Mouse (Mus musculus): ENCODE measurements around the gene Scamp5. TPM values are rescaled to one million over a fixed set of nuclear protein-coding genes. Genes with fewer than 3 reads are reported as not detected.

The Scamp5 gene
- polyA plus RNA-seq, 1 experiment from 2014 or later: 8.4 TPM

DNA sequence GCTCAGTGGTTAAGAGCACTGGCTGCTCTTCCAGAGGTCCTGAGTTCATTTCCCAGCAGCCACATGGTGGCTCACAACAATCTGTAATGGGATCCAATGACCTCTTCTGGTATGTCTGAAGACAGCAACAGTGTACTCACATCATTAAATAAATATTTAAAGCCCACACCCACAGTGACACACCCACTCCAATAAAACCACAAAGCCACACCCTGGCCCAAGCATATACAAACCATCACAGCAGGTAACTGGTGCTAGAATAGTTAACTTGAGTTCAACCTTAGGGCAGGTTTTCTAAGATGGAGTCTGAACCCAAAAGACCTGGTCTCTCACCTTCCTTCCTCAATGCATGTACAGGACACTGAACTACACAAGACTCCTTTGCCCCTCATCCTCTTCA lies 27.1 kb upstream of the Scamp5 start:
- H3K9ac ChIP-seq (replicated peaks): no peak overlapping the region
- H3K36me3 ChIP-seq (replicated peaks; ENCODE audit: insufficient read depth, low read length): no peaks in the 10 kb centered on the region
- no peak for DNase-seq
- no peak overlapping the region for H3K4me2 ChIP-seq (ENCODE audit: low read depth, low read length)
- H3K4me1 ChIP-seq (ENCODE audit: insufficient read depth): peaks cover 6% of the 10 kb centered on the region; the same call in 1 of the 2 replicates
- H3K27ac ChIP-seq (ENCODE audit: low read depth): no peak overlapping the region
- TF ChIP-seq CTCF (IDR thresholded peaks at IDR 0.05; ENCODE audit: low read depth): no peak
- no peak for TF ChIP-seq EP300 (IDR thresholded peaks at IDR 0.05; ENCODE audit: low read depth)
- H3K4me3 ChIP-seq (ENCODE audit: low read depth, low read length): no peak overlapping the region
- H3K27me3 ChIP-seq (ENCODE audit: insufficient read depth, low read length): peaks cover under 1% of the 10 kb centered on the region; the same call in 1 of the 2 replicates
- no peaks in the 10 kb centered on the region for H3K9me3 ChIP-seq (ENCODE audit: low read length)
- no peak for ATAC-seq

DNA sequence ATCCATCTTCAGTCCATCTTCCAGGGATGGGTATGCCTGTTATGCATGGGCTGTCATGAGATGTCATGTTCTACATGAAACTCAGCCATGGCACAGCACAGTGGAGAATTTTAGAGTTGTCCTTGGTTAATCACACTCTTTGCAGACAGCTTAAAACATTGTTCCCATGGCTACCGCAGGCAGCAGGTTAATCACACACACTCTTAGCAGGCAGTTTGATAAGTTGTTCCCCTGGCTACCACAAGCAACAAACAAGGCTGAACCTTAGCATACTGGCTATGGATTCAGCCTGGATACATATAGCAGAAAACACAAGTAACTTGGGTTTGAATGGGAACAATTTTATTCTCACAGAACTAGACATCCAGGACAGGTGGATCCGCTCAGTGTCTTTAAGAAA lies 25.7 kb upstream of the Scamp5 start:
- H3K36me3 ChIP-seq (replicated peaks; ENCODE audit: insufficient read depth, low read length): no peaks in the 10 kb centered on the region
- no peak for DNase-seq
- H3K27ac ChIP-seq (ENCODE audit: low read depth): no peak overlapping the region
- H3K4me3 ChIP-seq (ENCODE audit: low read depth, low read length): no peak overlapping the region
- ATAC-seq: no peak
- H3K27me3 ChIP-seq (ENCODE audit: insufficient read depth, low read length): no peaks in the 10 kb centered on the region
- H3K4me1 ChIP-seq (ENCODE audit: insufficient read depth): peaks cover 6% of the 10 kb centered on the region; the same call in 1 of the 2 replicates
- WGBS (ENCODE audit: insufficient replicate concordance): 81% methylated on average over 2 of the region's 2 CpGs
- no peak overlapping the region for H3K4me2 ChIP-seq (ENCODE audit: low read depth, low read length)
- TF ChIP-seq EP300 (IDR thresholded peaks at IDR 0.05; ENCODE audit: low read depth) (no peak), CTCF (IDR thresholded peaks at IDR 0.05; ENCODE audit: low read depth) (no peak)
- H3K9ac ChIP-seq (replicated peaks): no peak overlapping the region
- H3K9me3 ChIP-seq (ENCODE audit: low read length): no peaks in the 10 kb centered on the region

DNA sequence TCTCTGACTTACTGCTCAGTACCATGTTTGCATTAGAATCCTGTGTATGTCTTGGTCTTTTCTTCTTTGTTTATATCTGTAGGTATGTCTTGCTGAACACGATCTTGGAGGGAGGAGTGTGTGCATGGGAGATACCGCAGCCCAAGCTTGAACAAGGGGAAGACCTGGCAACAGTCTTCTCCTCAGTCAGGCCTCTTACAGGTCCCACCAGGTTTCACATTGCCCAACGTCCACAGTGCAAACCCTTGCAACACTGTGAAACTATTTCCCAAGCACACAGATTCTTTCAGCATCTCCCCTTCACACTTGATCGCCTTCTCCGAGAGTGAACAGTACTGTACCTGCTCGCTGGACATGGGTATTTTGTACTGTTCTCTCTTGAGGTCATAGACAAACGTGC lies 19.9 kb upstream of the Scamp5 start:
- H3K9ac ChIP-seq (replicated peaks): no peak overlapping the region
- TF ChIP-seq EP300 (IDR thresholded peaks at IDR 0.05; ENCODE audit: low read depth) (no peak), CTCF (IDR thresholded peaks at IDR 0.05; ENCODE audit: low read depth) (no peak)
- no peak for ATAC-seq
- H3K27me3 ChIP-seq (ENCODE audit: insufficient read depth, low read length): no peaks in the 10 kb centered on the region
- H3K4me1 ChIP-seq (ENCODE audit: insufficient read depth): no peaks in the 10 kb centered on the region
- H3K27ac ChIP-seq (ENCODE audit: low read depth): no peak overlapping the region
- 50% methylated on average over 7 of the region's 7 CpGs for WGBS (ENCODE audit: insufficient replicate concordance)
- H3K4me3 ChIP-seq (ENCODE audit: low read depth, low read length): no peak overlapping the region
- H3K9me3 ChIP-seq (ENCODE audit: low read length): no peaks in the 10 kb centered on the region
- no peak for DNase-seq
- no peak overlapping the region for H3K4me2 ChIP-seq (ENCODE audit: low read depth, low read length)
- H3K36me3 ChIP-seq (replicated peaks; ENCODE audit: insufficient read depth, low read length): no peaks in the 10 kb centered on the region

DNA sequence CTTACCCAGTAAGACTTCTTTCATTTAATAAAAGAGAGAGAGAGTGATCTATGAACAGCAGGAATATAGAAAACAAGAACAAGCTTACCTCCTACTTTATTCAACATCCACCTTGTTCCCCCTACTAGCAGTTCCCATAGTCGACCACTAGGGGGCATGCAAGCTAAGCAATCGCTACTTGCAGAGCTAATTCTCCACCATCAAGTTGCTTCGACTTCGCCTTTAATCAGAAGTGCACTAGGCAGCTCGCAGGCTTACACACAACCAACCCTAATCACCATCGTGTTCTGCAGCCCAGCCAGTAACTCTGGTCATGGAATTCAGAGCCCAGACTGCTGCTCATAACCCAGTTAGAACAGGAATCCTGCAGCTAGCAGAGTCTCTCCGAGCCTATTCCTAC lies 17.9 kb upstream of the Scamp5 start:
- no peak overlapping the region for H3K9ac ChIP-seq (replicated peaks)
- 13% methylated on average over 7 of the region's 7 CpGs for WGBS (ENCODE audit: insufficient replicate concordance)
- H3K4me2 ChIP-seq (ENCODE audit: low read depth, low read length): no peak overlapping the region
- TF ChIP-seq EP300 (IDR thresholded peaks at IDR 0.05; ENCODE audit: low read depth) (no peak), CTCF (IDR thresholded peaks at IDR 0.05; ENCODE audit: low read depth) (peak; percentile 99)
- no peaks in the 10 kb centered on the region for H3K27me3 ChIP-seq (ENCODE audit: insufficient read depth, low read length)
- H3K4me1 ChIP-seq (ENCODE audit: insufficient read depth): no peaks in the 10 kb centered on the region
- H3K9me3 ChIP-seq (ENCODE audit: low read length): no peaks in the 10 kb centered on the region
- DNase-seq: peak; percentile 85
- peak; percentile 49; the same call in 1 of the 2 replicates for ATAC-seq
- H3K4me3 ChIP-seq (ENCODE audit: low read depth, low read length): no peak overlapping the region
- no peaks in the 10 kb centered on the region for H3K36me3 ChIP-seq (replicated peaks; ENCODE audit: insufficient read depth, low read length)
- no peak overlapping the region for H3K27ac ChIP-seq (ENCODE audit: low read depth)

DNA sequence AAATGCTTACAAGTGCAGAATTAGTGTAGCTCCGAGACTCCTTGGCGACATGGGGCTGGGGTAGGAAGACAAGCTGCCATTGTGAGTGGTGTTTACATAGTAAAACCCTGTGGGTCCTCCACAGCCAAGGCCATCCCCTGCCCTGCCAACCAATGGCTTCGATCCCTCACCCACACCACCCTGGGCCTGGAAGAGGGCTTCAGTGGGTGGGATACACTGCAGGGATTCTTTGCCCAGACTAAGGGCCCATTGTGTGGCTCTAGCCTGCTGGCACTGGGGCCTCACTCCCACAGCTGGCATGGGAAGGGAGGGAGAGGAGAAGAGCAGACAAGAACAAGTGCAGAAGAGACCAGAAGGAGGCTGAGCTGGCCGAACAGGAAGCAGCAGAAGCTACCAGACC lies 1.1 kb upstream of the Scamp5 start:
- H3K4me2 ChIP-seq (ENCODE audit: low read depth, low read length): no peak overlapping the region
- TF ChIP-seq CTCF (IDR thresholded peaks at IDR 0.05; ENCODE audit: low read depth) (no peak), EP300 (IDR thresholded peaks at IDR 0.05; ENCODE audit: low read depth) (no peak)
- WGBS (ENCODE audit: insufficient replicate concordance): 65% methylated on average over 4 of the region's 4 CpGs
- H3K4me3 ChIP-seq (ENCODE audit: low read depth, low read length): no peak overlapping the region
- H3K9ac ChIP-seq (replicated peaks): no peak overlapping the region
- H3K27me3 ChIP-seq (ENCODE audit: insufficient read depth, low read length): no peaks in the 10 kb centered on the region; the same call in 1 of the 2 replicates
- peaks cover 7% of the 10 kb centered on the region for H3K4me1 ChIP-seq (ENCODE audit: insufficient read depth)
- no peak for ATAC-seq
- no peak for DNase-seq
- no peaks in the 10 kb centered on the region for H3K9me3 ChIP-seq (ENCODE audit: low read length)
- no peaks in the 10 kb centered on the region for H3K36me3 ChIP-seq (replicated peaks; ENCODE audit: insufficient read depth, low read length)
- H3K27ac ChIP-seq (ENCODE audit: low read depth): no peak overlapping the region

GRCm38 (mm10) chr9:57467271-57467771 lies 539 bp downstream of the Scamp5 start:
- ATAC-seq (peak; percentile 42), DNase-seq (peak; percentile 41)
- Histone ChIP-seq H3K9me3 (ENCODE audit: low read length) (no peaks in the 10 kb centered on the region), H3K36me3 (replicated peaks; ENCODE audit: insufficient read depth, low read length) (no peaks in the 10 kb centered on the region), H3K4me1 (ENCODE audit: insufficient read depth) (peaks cover 10% of the 10 kb centered on the region), H3K9ac (replicated peaks) (peak overlapping the region; percentile 69), H3K4me3 (ENCODE audit: low read depth, low read length) (peak overlapping the region; percentile 67), H3K4me2 (ENCODE audit: low read depth, low read length) (peak overlapping the region; percentile 88), H3K27ac (ENCODE audit: low read depth) (no peak overlapping the region), H3K27me3 (ENCODE audit: insufficient read depth, low read length) (no peaks in the 10 kb centered on the region; the same call in 1 of the 2 replicates)
- 9% methylated on average over 18 of the region's 18 CpGs for WGBS (ENCODE audit: insufficient replicate concordance)
- no peak for TF ChIP-seq EP300 (IDR thresholded peaks at IDR 0.05; ENCODE audit: low read depth)
- TF ChIP-seq CTCF (IDR thresholded peaks at IDR 0.05; ENCODE audit: low read depth): no peak

DNA sequence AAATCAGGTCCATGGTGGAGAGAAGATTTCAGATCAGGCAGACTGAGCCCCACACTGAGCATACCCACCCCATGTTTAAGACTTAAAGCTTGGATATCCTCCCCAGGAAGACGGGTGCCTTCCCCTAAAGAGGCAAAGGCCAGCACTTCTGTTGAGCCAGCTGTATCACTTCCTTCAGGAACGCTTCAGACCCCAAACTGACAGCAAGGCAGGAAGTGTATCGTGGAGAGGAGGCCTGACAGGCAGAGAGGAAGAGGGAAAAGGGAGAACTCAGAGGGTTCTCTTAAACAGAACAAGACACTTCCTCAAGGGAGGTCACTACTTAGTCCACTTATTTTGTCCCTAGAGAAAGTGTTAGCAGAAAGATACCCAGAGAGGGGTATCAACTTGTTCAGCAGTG lies 1.8 kb downstream of the Scamp5 start:
- no peaks in the 10 kb centered on the region for H3K9me3 ChIP-seq (ENCODE audit: low read length)
- no peak overlapping the region for H3K4me3 ChIP-seq (ENCODE audit: low read depth, low read length)
- H3K27me3 ChIP-seq (ENCODE audit: insufficient read depth, low read length): no peaks in the 10 kb centered on the region; the same call in 1 of the 2 replicates
- TF ChIP-seq CTCF (IDR thresholded peaks at IDR 0.05; ENCODE audit: low read depth): no peak
- TF ChIP-seq EP300 (IDR thresholded peaks at IDR 0.05; ENCODE audit: low read depth): no peak
- peaks cover 10% of the 10 kb centered on the region for H3K4me1 ChIP-seq (ENCODE audit: insufficient read depth)
- no peak overlapping the region for H3K27ac ChIP-seq (ENCODE audit: low read depth)
- no peaks in the 10 kb centered on the region for H3K36me3 ChIP-seq (replicated peaks; ENCODE audit: insufficient read depth, low read length)
- no peak overlapping the region for H3K9ac ChIP-seq (replicated peaks)
- 11% methylated on average over 3 of the region's 3 CpGs for WGBS (ENCODE audit: insufficient replicate concordance)
- ATAC-seq: no peak
- DNase-seq: no peak
- no peak overlapping the region for H3K4me2 ChIP-seq (ENCODE audit: low read depth, low read length)
